Mouse (Mus musculus) heart, embryonic 14.5 days (tissue): ENCODE results near the gene Lyrm7. TPM values are rescaled to one million over a fixed set of nuclear protein-coding genes. Genes with fewer than 3 reads are reported as not detected.

Experiments
- ATAC-seq: fragments of 200-750 bp; cut with Nextera tagmentation; 2 replicates; pipeline ENCODE4 v1.8.0; 2017; ENCODE audit warnings: low read depth, moderate TSS enrichment; ENCODE audit not compliant: insufficient number of reproducible peaks, insufficient read depth, low FRiP score
- H3K27ac ChIP-seq, 2 experiments: fragments of 200-500 bp in 1 of 2; fragments of 300-500 bp in 1 of 2; sonication (generic) in 1 of 2; replicated peaks in 1 of 2; 2 replicates each; pipeline ENCODE4 v1.5.1; 2012 to 2014; ENCODE audit warnings: low read depth in 2 of 2, low read length in 2 of 2, control low read depth in 1 of 2, mild to moderate bottlenecking in 1 of 2, mixed read lengths in 1 of 2; ENCODE audit not compliant: control insufficient read depth in 1 of 2, insufficient read depth in 1 of 2
- H3K27me3 ChIP-seq: fragments of 300-500 bp; sonication (generic); 2 replicates; pipeline ENCODE4 v1.6.1; 2014; ENCODE audit warnings: mild to moderate bottlenecking, low read length, control low read depth; ENCODE audit not compliant: control insufficient read depth, insufficient read depth
- H3K36me3 ChIP-seq: fragments of 300-500 bp; sonication (generic); 2 replicates; pipeline ENCODE4 v1.6.1; 2014; ENCODE audit warnings: mild to moderate bottlenecking, control low read depth, low read length, mixed read lengths; ENCODE audit not compliant: control insufficient read depth, insufficient read depth
- H3K4me1 ChIP-seq, 2 experiments: fragments of 200-500 bp in 1 of 2; fragments of 300-500 bp in 1 of 2; sonication (generic) in 1 of 2; 2 replicates each; pipeline ENCODE4 v1.6.1; 2012 to 2014; ENCODE audit warnings: low read length in 2 of 2, control low read depth in 1 of 2, mixed read lengths in 1 of 2; ENCODE audit not compliant: control insufficient read depth in 2 of 2, insufficient read depth in 2 of 2
- H3K4me2 ChIP-seq: fragments of 300-500 bp; sonication (generic); 2 replicates; pipeline ENCODE4 v1.6.1; 2014; ENCODE audit warnings: mild to moderate bottlenecking, low read length
- H3K4me3 ChIP-seq, 2 experiments: fragments of 200-500 bp in 1 of 2; fragments of 300-500 bp in 1 of 2; sonication (generic) in 1 of 2; 2 replicates each; pipeline ENCODE4 v1.5.1; 2012 to 2014; ENCODE audit warnings: low read length in 2 of 2, mild to moderate bottlenecking in 2 of 2, control low read depth in 1 of 2, low read depth in 1 of 2, moderate library complexity in 1 of 2; ENCODE audit not compliant: control insufficient read depth in 1 of 2, insufficient read depth in 1 of 2
- H3K9ac ChIP-seq: fragments of 300-500 bp; sonication (generic); 2 replicates; pipeline ENCODE4 v1.6.1; 2014; ENCODE audit warnings: mild to moderate bottlenecking, low read length
- H3K9me3 ChIP-seq: fragments of 300-500 bp; sonication (generic); 2 replicates; pipeline ENCODE4 v1.6.1; 2016; ENCODE audit warnings: low read length, control low read depth; ENCODE audit not compliant: control insufficient read depth
- WGBS: fragments of 180-500 bp; shearing (Covaris S2); extraction: QIAGEN DNeasy Blood & Tissue Kit; methylation state at CpG from one replicate; pipeline ENCODE4 v1.1.7; 2014; 5-methylcytosine and 5-hydroxymethylcytosine counted together
- polyA plus RNA-seq: library from polyadenylated mRNA; unstranded; fragments of >200 nt; fragmentation: Nextera tagmentation; extraction: Ambion mirVana; gene quantifications from 2 replicates; pipeline ENCODE4 v1.2.1, GENCODE M21; 2014

Gene Lyrm7
- polyA plus RNA-seq, 1 experiment from 2014 or later, result 17.5 TPM

- no peak overlapping the region for H3K4me3 ChIP-seq
- no peaks in the 10 kb centered on the region for H3K9me3 ChIP-seq
- H3K27ac ChIP-seq, result no peak overlapping the region
- 0 out of 4 replicates have a peak, but pooled peaks cover 0 to 1% of the 10 kb centered on the region in 2 experiments for H3K4me1 ChIP-seq
- ATAC-seq, result no peak
- H3K4me2 ChIP-seq, result no peak overlapping the region
- 93% methylated on average over 4 of the region's 4 CpGs for WGBS
- H3K9ac ChIP-seq, result no peak overlapping the region
- H3K27me3 ChIP-seq, result no peaks in the 10 kb centered on the region
- no peaks in the 10 kb centered on the region for H3K36me3 ChIP-seq
Observed at GRCm38 (mm10) chr11:54791458-54791857, 69.3 kb downstream of the Lyrm7 start.

GRCm38 (mm10) chr11:54787488-54788474, 72.9 kb downstream of the Lyrm7 start, which contains the start of gene Cdc42se2:
Gene Cdc42se2, minus strand, starts transcription at chr11:54787675.
- peak; percentile 97 for ATAC-seq
- 4% methylated on average over 53 of the region's 56 CpGs for WGBS
- Histone ChIP-seq H3K27me3 (no peaks in the 10 kb centered on the region), H3K4me1 (peaks cover 0 to 8% of the 10 kb centered on the region in 2 experiments; a peak in 2 of 4 replicates), H3K36me3 (0 out of 2 replicates have a peak, but pooled peaks cover 3% of the 10 kb centered on the region), H3K27ac (peak within 1 kb of the TSS; percentile 98), H3K4me2 (peak within 1 kb of the TSS; percentile 80), H3K9ac (peak within 1 kb of the TSS; percentile 97), H3K4me3 (peak within 1 kb of the TSS; percentile 68 to 99), H3K9me3 (no peaks in the 10 kb centered on the region)

- ATAC-seq, result no peak; the same call in none of the 2 replicates
- WGBS, result under 1% methylated on average over 46 of the region's 54 CpGs
- Histone ChIP-seq H3K9me3 (no peaks in the 10 kb centered on the region), H3K4me3 (peak overlapping the region; percentile 68 to 99), H3K27ac (peak overlapping the region; percentile 98), H3K4me1 (peaks cover 0 to 8% of the 10 kb centered on the region in 2 experiments; a peak in 2 of 4 replicates), H3K4me2 (peak overlapping the region; percentile 80), H3K36me3 (0 out of 2 replicates have a peak, but pooled peaks cover 3% of the 10 kb centered on the region), H3K9ac (peak overlapping the region; percentile 97), H3K27me3 (no peaks in the 10 kb centered on the region)
Observed at GRCm38 (mm10) chr11:54786858-54787487, 73.7 kb downstream of the Lyrm7 start.

- 90% methylated on average over 3 of the region's 3 CpGs for WGBS
- H3K36me3 ChIP-seq, result 0 out of 2 replicates have a peak, but pooled peaks cover 3% of the 10 kb centered on the region
- no peak overlapping the region for H3K4me3 ChIP-seq
- peaks cover 0 to 8% of the 10 kb centered on the region in 2 experiments; a peak in 2 of 4 replicates for H3K4me1 ChIP-seq
- no peak for ATAC-seq
- peak overlapping the region; percentile 80 for H3K4me2 ChIP-seq
- no peaks in the 10 kb centered on the region for H3K9me3 ChIP-seq
- H3K9ac ChIP-seq, result no peak overlapping the region
- H3K27ac ChIP-seq, result no peak overlapping the region
- H3K27me3 ChIP-seq, result no peaks in the 10 kb centered on the region
Observed at GRCm38 (mm10) chr11:54785566-54785965, 75.2 kb downstream of the Lyrm7 start.

GRCm38 (mm10) chr11:54784436-54784835, 76.3 kb downstream of the Lyrm7 start:
- ATAC-seq, result no peak
- H3K27ac ChIP-seq, result no peak overlapping the region
- H3K27me3 ChIP-seq, result no peaks in the 10 kb centered on the region
- no peak overlapping the region for H3K9ac ChIP-seq
- H3K4me3 ChIP-seq, result no peak overlapping the region
- no peaks in the 10 kb centered on the region for H3K9me3 ChIP-seq
- 82% methylated on average over 3 of the region's 3 CpGs for WGBS
- H3K4me1 ChIP-seq, result peaks cover 0 to 8% of the 10 kb centered on the region in 2 experiments; a peak in 2 of 4 replicates
- no peak overlapping the region for H3K4me2 ChIP-seq
- H3K36me3 ChIP-seq, result 0 out of 2 replicates have a peak, but pooled peaks cover 3% of the 10 kb centered on the region

GRCm38 (mm10) chr11:54782253-54782652, 78.5 kb downstream of the Lyrm7 start:
- WGBS, result 90% methylated on average over 6 of the region's 6 CpGs
- no peak overlapping the region for H3K9ac ChIP-seq

GRCm38 (mm10) chr11:54779946-54780345, 80.8 kb downstream of the Lyrm7 start:
- H3K4me3 ChIP-seq, result no peak overlapping the region
- 95% methylated on average over 1 of the region's 1 CpGs for WGBS
- H3K9ac ChIP-seq, result no peak overlapping the region
- H3K4me1 ChIP-seq, result peaks cover 10 to 41% of the 10 kb centered on the region in 2 experiments
- no peak for ATAC-seq
- H3K4me2 ChIP-seq, result no peak overlapping the region
- H3K27me3 ChIP-seq, result no peaks in the 10 kb centered on the region
- no peaks in the 10 kb centered on the region for H3K9me3 ChIP-seq
- no peaks in the 10 kb centered on the region for H3K36me3 ChIP-seq
- no peak overlapping the region for H3K27ac ChIP-seq

More at GRCm38 (mm10) chr11:54782253-54782652, 78.5 kb downstream of the Lyrm7 start:
- Histone ChIP-seq H3K27me3 (no peaks in the 10 kb centered on the region), H3K4me2 (no peak overlapping the region), H3K27ac (no peak overlapping the region), H3K36me3 (0 out of 2 replicates have a peak, but pooled peaks cover 3% of the 10 kb centered on the region), H3K4me1 (peaks cover 3 to 27% of the 10 kb centered on the region in 2 experiments), H3K4me3 (no peak overlapping the region), H3K9me3 (no peaks in the 10 kb centered on the region)
- ATAC-seq, result no peak
